ENCODE assay signal across 10 mouse cellular contexts in genomic region chr8:122678896-122679210, GRCm38 (mm10). TPM values are rescaled to one million over a fixed set of nuclear protein-coding genes. Genes with fewer than 3 reads are reported as not detected.
DNase-seq lines count a peak whose midpoint lies in the region; ATAC-seq and TF ChIP-seq lines count a peak whose summit lies in the region.
"Had no signal": no experiment of that assay in that cellular context is flagged by ENCODE, and none has a peak within 500 bp of the region (broad histone marks: within the 10 kb centered on the region; RNA-seq: fewer than 3 reads in every experiment).

No protein-coding gene starts in this region.

- H3K27ac ChIP-seq in embryonic facial prominence, embryonic 15.5 days (replicated peaks) = no peak overlapping the region
- H3K27ac ChIP-seq in limb, embryonic 11.5 days (replicated peaks; ENCODE audit: low read depth, low read length) = no peak overlapping the region
- peak overlapping the region; percentile 97 for H3K27ac ChIP-seq in neural tube, embryonic 14.5 days (ENCODE audit: low read depth, low read length)

- H3K4me3 ChIP-seq in lung, adult 2 months (replicated peaks; ENCODE audit: extremely low read depth, low read depth, low read length) = peak overlapping the region; percentile 97
- peak overlapping the region; percentile 71 for H3K4me3 ChIP-seq in embryonic facial prominence, embryonic 15.5 days (replicated peaks)
- H3K4me3 ChIP-seq in limb, embryonic 11.5 days (ENCODE audit: low read depth, low read length) = peak overlapping the region; percentile 70
- peak overlapping the region; percentile 86 for H3K4me3 ChIP-seq in neural tube, embryonic 14.5 days (ENCODE audit: low read depth, low read length)

- H3K36me3 ChIP-seq in embryonic facial prominence, embryonic 15.5 days = no peaks in the 10 kb centered on the region
- no peaks in the 10 kb centered on the region; the same call in 1 of the 2 replicates for H3K36me3 ChIP-seq in limb, embryonic 11.5 days (ENCODE audit: control insufficient read depth, insufficient read depth, low read length)
- no peaks in the 10 kb centered on the region for H3K36me3 ChIP-seq in neural tube, embryonic 14.5 days (ENCODE audit: control insufficient read depth, insufficient read depth, low read length)

- 0 out of 2 replicates have a peak overlapping the region, but pooled peaks have one; percentile 51 for H3K9ac ChIP-seq in embryonic facial prominence, embryonic 15.5 days
- H3K9ac ChIP-seq in limb, embryonic 11.5 days (ENCODE audit: low read length) = no peak overlapping the region; the same call in 1 of the 2 replicates
- H3K9ac ChIP-seq in neural tube, embryonic 14.5 days (replicated peaks; ENCODE audit: low read depth, low read length) = peak overlapping the region; percentile 95

- DNase-seq in lung, adult 2 months = no peak
- DNase-seq in lung, postnatal 14 days = no peak
- DNase-seq in limb, embryonic 11.5 days (ENCODE audit: low spot score) = no peak
- no peak for DNase-seq in cerebellum, adult 11 months
- DNase-seq in layer of hippocampus, adult 9-11 months = no peak
- DNase-seq in layer of hippocampus, postnatal 10 days (ENCODE audit: low spot score in 2 of 2) = no peak

- no peak for TF ChIP-seq CTCF in lung, adult 2 months (IDR thresholded peaks at IDR 0.05; ENCODE audit: insufficient read depth, low read length)

- H3K9me3 ChIP-seq in embryonic facial prominence, embryonic 15.5 days (replicated peaks) = no peaks in the 10 kb centered on the region
- no peaks in the 10 kb centered on the region for H3K9me3 ChIP-seq in limb, embryonic 11.5 days (ENCODE audit: control insufficient read depth, low read length)
- H3K9me3 ChIP-seq in neural tube, embryonic 14.5 days (ENCODE audit: control insufficient read depth, low read length) = no peaks in the 10 kb centered on the region

- WGBS in lung, adult 2 months = 1% methylated on average over 14 of the region's 14 CpGs
- WGBS in embryonic facial prominence, embryonic 15.5 days = 2% methylated on average over 14 of the region's 14 CpGs
- 2% methylated on average over 14 of the region's 14 CpGs for WGBS in limb, embryonic 11.5 days
- under 1% methylated on average over 14 of the region's 14 CpGs for WGBS in neural tube, embryonic 14.5 days

- peaks cover 12% of the 10 kb centered on the region for H3K4me1 ChIP-seq in lung, adult 2 months (ENCODE audit: control insufficient read depth, insufficient read depth, low read length)
- H3K4me1 ChIP-seq in embryonic facial prominence, embryonic 15.5 days = peaks cover 50% of the 10 kb centered on the region
- H3K4me1 ChIP-seq in limb, embryonic 11.5 days (ENCODE audit: control insufficient read depth, insufficient read depth, low read length) = peaks cover 32% of the 10 kb centered on the region
- H3K4me1 ChIP-seq in neural tube, embryonic 14.5 days (ENCODE audit: control insufficient read depth, insufficient read depth, low read length) = peaks cover 39% of the 10 kb centered on the region

- peak overlapping the region; percentile 98 for H3K4me2 ChIP-seq in embryonic facial prominence, embryonic 15.5 days (replicated peaks)
- peak overlapping the region; percentile 99 for H3K4me2 ChIP-seq in limb, embryonic 11.5 days (ENCODE audit: low read depth, severe bottlenecking)
- peak overlapping the region; percentile 82 for H3K4me2 ChIP-seq in neural tube, embryonic 14.5 days (ENCODE audit: low read depth, low read length)

- peaks cover 71% of the 10 kb centered on the region for H3K27me3 ChIP-seq in embryonic facial prominence, embryonic 15.5 days
- H3K27me3 ChIP-seq in limb, embryonic 11.5 days (ENCODE audit: control insufficient read depth, insufficient read depth, low read length) = peaks cover 23% of the 10 kb centered on the region
- peaks cover 4% of the 10 kb centered on the region; the same call in 1 of the 2 replicates for H3K27me3 ChIP-seq in neural tube, embryonic 14.5 days (ENCODE audit: control insufficient read depth, insufficient read depth, low read length)

- no peak for ATAC-seq in embryonic facial prominence, embryonic 15.5 days (ENCODE audit: insufficient number of reproducible peaks, low FRiP score, low TSS enrichment, low read depth)
- no peak for ATAC-seq in limb, embryonic 11.5 days (ENCODE audit: insufficient number of reproducible peaks, low FRiP score, low TSS enrichment, low read depth)
- ATAC-seq in neural tube, embryonic 14.5 days (ENCODE audit: low read depth) = no peak

- TF ChIP-seq POLR2A in lung, adult 2 months (IDR thresholded peaks at IDR 0.05; ENCODE audit: borderline replicate concordance, extremely low read depth, low read depth, low read length) = no peak

RNA-seq across cellular contexts. Expression of gene Cbfa2t3, which starts 20.1 kb away (rescaled TPM):
- 40.0 and 45.7 TPM in 2 replicates for polyA plus RNA-seq in lung, adult 2 months (2012; rRNA removed)
- 6.2 and 6.4 TPM in 2 replicates for polyA plus RNA-seq in embryonic facial prominence, embryonic 15.5 days (2015; fragmentation: Nextera tagmentation; extraction: Ambion mirVana)
- polyA plus RNA-seq in limb, embryonic 11.5 days (2014; fragmentation: Nextera tagmentation; extraction: Ambion mirVana) = 3.3 and 4.5 TPM in 2 replicates
- 23.5 and 23.9 TPM in 2 replicates for polyA plus RNA-seq in neural tube, embryonic 14.5 days (2014; fragmentation: Nextera tagmentation; extraction: Ambion mirVana)
- 10 to 100 TPM; 23.4 to 25.7 TPM for total RNA-seq in layer of hippocampus, postnatal 10 days (2021)

RNA-seq across cellular contexts. Expression of gene Pabpn1l, which starts 56.3 kb away (rescaled TPM):
- polyA plus RNA-seq in lung, adult 2 months (2012; rRNA removed) = not detected in 2 replicates
- polyA plus RNA-seq in embryonic facial prominence, embryonic 15.5 days (2015; fragmentation: Nextera tagmentation; extraction: Ambion mirVana) = 0.63 and 1.2 TPM in 2 replicates
- polyA plus RNA-seq in limb, embryonic 11.5 days (2014; fragmentation: Nextera tagmentation; extraction: Ambion mirVana) = not detected in 2 replicates
- polyA plus RNA-seq in neural tube, embryonic 14.5 days (2014; fragmentation: Nextera tagmentation; extraction: Ambion mirVana) = not detected in 2 replicates
- not detected for total RNA-seq in layer of hippocampus, postnatal 10 days (2021)
- total RNA-seq: adrenal gland, adult 18-20 months; heart, adult 18-20 months had no signal
